Mouse (Mus musculus) macrophage (primary cell): ENCODE data around the gene Usp37. TPM values are rescaled to one million over a fixed set of nuclear protein-coding genes. Genes with fewer than 3 reads are reported as not detected.
"Not testable (repeated sequence)": the region's sequence is repeated elsewhere in the genome, so short reads cannot be mapped to it uniquely, and the experiment has no call there.

Source experiments
- H3K27ac ChIP-seq: fragments of 350-480 bp; formaldehyde crosslinking; 2 replicates; pipeline ENCODE4 v1.9.0; 2021
- H3K36me3 ChIP-seq: fragments of 350-480 bp; formaldehyde crosslinking; 2 replicates; pipeline ENCODE4 v1.9.0; 2021; ENCODE audit errors: inconsistent target
- H3K4me3 ChIP-seq: fragments of 350-480 bp; formaldehyde crosslinking; 2 replicates; pipeline ENCODE4 v1.9.0; 2021; ENCODE audit errors: inconsistent target
- H3K79me2 ChIP-seq: fragments of 350-480 bp; formaldehyde crosslinking; 2 replicates; pipeline ENCODE4 v1.9.0; 2021; ENCODE audit errors: inconsistent target
- WGBS: methylation state at CpG from one replicate; pipeline ENCODE4 v1.1.7; 2026; ENCODE audit warnings: inconsistent platforms; ENCODE audit not compliant: missing documents; 5-methylcytosine and 5-hydroxymethylcytosine counted together
- polyA plus RNA-seq: library from polyadenylated mRNA; stranded (reverse); fragments of 250-400 nt; gene quantifications from 3 replicates; pipeline ENCODE4 v1.2.4, GENCODE M21; 2018; ENCODE audit warnings: inconsistent platforms

Usp37 gene
- polyA plus RNA-seq, 1 experiment from 2014 or later = 5.1 TPM

GRCm38 (mm10) chr1:74397268-74397918 lies 146.7 kb downstream of the Usp37 start:
- WGBS = 1% methylated on average over 35 of the region's 41 CpGs
- peaks cover 30% of the 10 kb centered on the region for H3K79me2 ChIP-seq
- H3K27ac ChIP-seq = peak overlapping the region; percentile 87
- H3K4me3 ChIP-seq = peak overlapping the region; percentile 30
- H3K36me3 ChIP-seq = peaks cover 14% of the 10 kb centered on the region

- H3K4me3 ChIP-seq = not testable (repeated sequence)
- Histone ChIP-seq H3K27ac (peak overlapping the region; percentile 87), H3K79me2 (peaks cover 33% of the 10 kb centered on the region), H3K36me3 (peaks cover 14% of the 10 kb centered on the region)
- WGBS = 5% methylated on average over 7 of the region's 12 CpGs
These were observed 147.4 kb downstream of the Usp37 start for GRCm38 (mm10) chr1:74396456-74397222.

GRCm38 (mm10) chr1:74395290-74395689 lies 148.8 kb downstream of the Usp37 start:
- Histone ChIP-seq H3K4me3 (no peak overlapping the region), H3K79me2 (peaks cover 33% of the 10 kb centered on the region), H3K36me3 (peaks cover 14% of the 10 kb centered on the region), H3K27ac (no peak overlapping the region)
- 91% methylated on average over 10 of the region's 13 CpGs for whole genome bisulfite sequencing

- Histone ChIP-seq H3K27ac (no peak overlapping the region), H3K4me3 (no peak overlapping the region), H3K79me2 (peaks cover 33% of the 10 kb centered on the region), H3K36me3 (peaks cover 14% of the 10 kb centered on the region)
- WGBS = 95% methylated on average over 12 of the region's 15 CpGs
These were observed 149.2 kb downstream of the Usp37 start for GRCm38 (mm10) chr1:74394858-74395257.

GRCm38 (mm10) chr1:74394311-74394710 lies 149.8 kb downstream of the Usp37 start:
- 97% methylated on average over 9 of the region's 9 CpGs for WGBS
- Histone ChIP-seq H3K27ac (no peak overlapping the region), H3K79me2 (peaks cover 33% of the 10 kb centered on the region), H3K4me3 (no peak overlapping the region), H3K36me3 (peaks cover 14% of the 10 kb centered on the region)

- H3K27ac ChIP-seq = no peak overlapping the region
- 92% methylated on average over 7 of the region's 9 CpGs for WGBS
These were observed 150.4 kb downstream of the Usp37 start for GRCm38 (mm10) chr1:74393697-74394096.

GRCm38 (mm10) chr1:74393010-74393409 lies 151.1 kb downstream of the Usp37 start:
- Histone ChIP-seq H3K79me2 (peaks cover 33% of the 10 kb centered on the region), H3K27ac (peak overlapping the region; percentile 81), H3K36me3 (peaks cover 14% of the 10 kb centered on the region), H3K4me3 (peak overlapping the region; percentile 58)
- WGBS = 23% methylated on average over 7 of the region's 7 CpGs

More at GRCm38 (mm10) chr1:74393697-74394096, 150.4 kb downstream of the Usp37 start:
- Histone ChIP-seq H3K36me3 (peaks cover 14% of the 10 kb centered on the region), H3K4me3 (no peak overlapping the region), H3K79me2 (peaks cover 33% of the 10 kb centered on the region)

- peaks cover 33% of the 10 kb centered on the region for H3K79me2 ChIP-seq
- peak overlapping the region; percentile 58 for H3K4me3 ChIP-seq
- 3% methylated on average over 15 of the region's 16 CpGs for WGBS
- H3K27ac ChIP-seq = peak overlapping the region; percentile 81
- peaks cover 14% of the 10 kb centered on the region for H3K36me3 ChIP-seq
These were observed 151.6 kb downstream of the Usp37 start for GRCm38 (mm10) chr1:74392446-74392994.

GRCm38 (mm10) chr1:74391844-74392441 lies 152.1 kb downstream of the Usp37 start:
- Histone ChIP-seq H3K36me3 (peaks cover 14% of the 10 kb centered on the region), H3K27ac (peak overlapping the region; percentile 81), H3K4me3 (peak overlapping the region; percentile 58), H3K79me2 (peaks cover 33% of the 10 kb centered on the region)
- under 1% methylated on average over 54 of the region's 63 CpGs for WGBS

GRCm38 (mm10) chr1:74390924-74391748 lies 152.9 kb downstream of the Usp37 start, which contains the start of gene Ctdsp1:
Gene Ctdsp1 (plus strand): TSS chr1:74391509.
- Histone ChIP-seq H3K36me3 (peaks cover 14% of the 10 kb centered on the region), H3K27ac (peak within 1 kb of the TSS; percentile 81), H3K4me3 (peak within 1 kb of the TSS; percentile 58), H3K79me2 (peaks cover 33% of the 10 kb centered on the region)
- WGBS = 3% methylated on average over 49 of the region's 51 CpGs

- H3K79me2 ChIP-seq = peaks cover 33% of the 10 kb centered on the region
- WGBS = 8% methylated on average over 21 of the region's 21 CpGs
- peaks cover 17% of the 10 kb centered on the region for H3K36me3 ChIP-seq
- H3K27ac ChIP-seq = peak overlapping the region; percentile 69
- peak overlapping the region; percentile 28 for H3K4me3 ChIP-seq
These were observed 153.7 kb downstream of the Usp37 start for GRCm38 (mm10) chr1:74390287-74390906.

- H3K4me3 ChIP-seq = peak overlapping the region; percentile 28; the same call in 1 of the 2 replicates
- H3K79me2 ChIP-seq = peaks cover 28% of the 10 kb centered on the region
- WGBS = 9% methylated on average over 27 of the region's 29 CpGs
- H3K36me3 ChIP-seq = peaks cover 21% of the 10 kb centered on the region
- peak overlapping the region; percentile 69 for H3K27ac ChIP-seq
These were observed 154.2 kb downstream of the Usp37 start for GRCm38 (mm10) chr1:74389831-74390286.

- WGBS = 91% methylated on average over 7 of the region's 7 CpGs
- Histone ChIP-seq H3K4me3 (no peak overlapping the region), H3K27ac (no peak overlapping the region), H3K36me3 (peaks cover 21% of the 10 kb centered on the region), H3K79me2 (peaks cover 14% of the 10 kb centered on the region)
These were observed 155.6 kb downstream of the Usp37 start for GRCm38 (mm10) chr1:74388398-74388920.
